Mouse (Mus musculus): ENCODE results near the gene Limk2.
A peak's percentile ranks its signal among the peaks of the same experiment; 100 is the strongest.

Gene Limk2

DNA sequence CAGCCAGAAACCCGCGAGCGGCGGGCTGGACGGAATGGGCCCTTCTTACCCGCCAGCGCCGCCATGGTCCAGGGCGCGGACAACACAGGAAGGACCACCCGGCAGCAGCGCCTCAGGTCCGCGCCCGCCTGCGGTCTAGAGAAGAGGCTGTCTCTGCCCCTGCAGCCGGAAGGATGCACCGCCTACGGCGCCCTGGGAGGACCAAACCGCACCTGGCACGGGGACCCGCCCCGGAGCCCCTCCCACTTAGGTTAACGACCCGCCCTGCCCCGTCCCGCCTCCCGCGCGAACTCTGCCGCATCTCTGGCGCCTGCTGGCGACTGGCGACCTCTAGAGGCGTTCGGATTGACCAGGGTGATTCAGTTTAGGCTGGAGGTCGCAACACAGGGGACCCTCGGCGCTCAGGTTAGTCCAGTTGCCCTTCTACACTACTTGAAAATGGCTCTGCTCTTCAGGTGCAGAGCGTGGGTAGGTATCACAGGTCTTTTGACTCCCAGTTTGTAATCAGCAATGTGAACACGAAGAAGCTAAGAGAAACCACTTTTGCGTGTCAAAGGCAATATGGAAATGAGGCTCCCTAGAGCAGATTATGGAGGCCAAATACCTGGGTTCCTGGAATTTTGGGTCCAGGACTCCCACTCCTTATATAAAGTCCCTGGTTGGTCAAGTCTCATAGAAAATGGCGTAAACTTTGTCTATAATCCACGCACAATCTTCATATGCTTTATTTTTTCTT is at the start of gene Limk2:
Gene Limk2, minus strand, starts transcription at position 193 of the 736 bp plus-strand sequence.
- peak; percentile 85 for DNase-seq

DNA sequence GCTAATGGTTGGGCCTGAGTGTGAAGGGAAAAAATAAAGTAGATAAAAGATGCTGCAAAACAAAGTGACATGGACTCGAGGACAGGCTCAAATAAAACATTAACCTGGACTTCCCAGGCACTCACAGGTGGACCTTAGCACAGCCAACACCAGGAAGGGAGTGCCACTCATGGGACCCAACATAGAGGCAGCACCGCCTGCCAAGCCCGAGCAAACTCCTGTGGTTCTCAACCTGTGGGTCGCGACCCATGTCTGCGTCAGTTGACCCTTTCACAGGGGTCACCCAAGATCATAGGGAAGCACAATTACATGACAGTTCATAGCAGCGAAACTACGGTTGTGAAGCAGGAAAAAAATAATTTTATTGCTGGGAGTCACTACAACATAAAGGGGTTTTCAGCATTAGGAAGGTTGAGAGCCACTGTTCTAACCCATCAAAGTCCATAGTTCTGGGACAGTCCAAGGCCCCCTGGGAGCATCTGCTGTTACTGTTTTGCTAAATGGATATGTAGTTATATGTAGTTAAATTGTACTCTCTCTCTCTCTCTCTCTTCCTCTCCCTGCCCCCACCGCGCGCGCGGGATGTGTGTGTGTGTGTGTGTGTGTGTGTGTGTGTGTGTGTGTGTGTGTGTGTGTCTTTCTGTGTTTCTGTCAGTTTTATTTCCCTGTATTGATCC is 49.6 kb upstream of the Limk2 start:
- DNase-seq = no peak

DNA sequence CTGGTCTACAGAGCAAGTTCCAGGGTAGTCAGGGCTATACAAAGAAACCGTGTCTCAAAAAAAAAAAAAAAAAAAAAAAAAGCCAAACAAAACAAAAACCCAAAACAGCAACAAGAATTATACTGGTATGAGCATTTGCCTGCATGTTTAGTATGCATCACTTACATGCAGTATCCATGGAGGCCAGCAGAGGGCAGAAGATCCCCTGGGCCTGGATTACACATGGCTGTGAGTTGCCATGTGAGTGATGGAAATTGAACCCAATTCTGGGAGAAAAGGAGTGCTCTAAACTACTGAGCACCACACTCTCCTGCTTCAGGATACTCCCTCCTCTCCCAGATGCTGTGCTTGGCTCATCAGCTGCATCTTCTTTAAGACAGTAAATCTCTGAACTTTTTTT is 47.4 kb upstream of the Limk2 start:
- peak; percentile 42 for DNase-seq

DNA sequence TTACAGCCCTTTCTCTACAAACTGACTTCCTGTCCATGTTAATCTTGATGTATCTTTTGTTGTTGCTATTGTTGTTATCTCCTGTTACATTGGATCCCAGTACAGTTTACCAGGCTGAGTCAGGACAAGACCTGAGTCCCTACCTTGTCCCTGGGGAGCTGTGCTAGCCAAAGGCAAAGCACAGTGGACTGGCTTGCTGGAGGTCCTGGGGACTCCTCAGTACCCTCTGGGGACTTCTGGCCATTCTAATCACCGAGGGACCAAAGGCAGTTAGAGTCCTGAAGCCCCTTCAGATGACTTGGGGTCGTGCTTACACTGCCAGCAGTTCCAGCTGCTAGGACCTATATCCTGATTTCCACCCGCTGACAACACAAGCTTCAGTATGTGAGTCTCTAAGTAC is 45.5 kb upstream of the Limk2 start:
- no peak for DNase-seq

DNA sequence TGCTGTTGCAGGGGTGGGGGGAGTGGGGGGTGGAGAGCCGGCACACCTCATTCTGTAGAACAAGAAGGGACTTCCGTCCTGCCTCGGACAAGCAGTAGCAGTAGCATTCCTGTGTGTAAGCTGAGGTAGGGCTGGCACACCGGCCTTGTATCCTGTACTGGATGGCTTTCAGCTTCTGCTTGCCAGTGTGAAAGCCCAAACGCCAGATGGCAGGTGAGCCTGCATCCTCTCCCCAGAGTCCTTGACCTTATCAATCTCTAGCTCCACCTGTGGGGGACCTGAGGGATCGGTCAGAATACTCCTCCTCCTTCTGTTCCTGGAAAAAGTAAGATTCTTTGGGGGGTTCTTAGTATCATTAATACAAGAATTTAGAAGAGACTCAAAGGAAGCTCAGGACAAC is 44.5 kb upstream of the Limk2 start:
- no peak for DNase-seq

DNA sequence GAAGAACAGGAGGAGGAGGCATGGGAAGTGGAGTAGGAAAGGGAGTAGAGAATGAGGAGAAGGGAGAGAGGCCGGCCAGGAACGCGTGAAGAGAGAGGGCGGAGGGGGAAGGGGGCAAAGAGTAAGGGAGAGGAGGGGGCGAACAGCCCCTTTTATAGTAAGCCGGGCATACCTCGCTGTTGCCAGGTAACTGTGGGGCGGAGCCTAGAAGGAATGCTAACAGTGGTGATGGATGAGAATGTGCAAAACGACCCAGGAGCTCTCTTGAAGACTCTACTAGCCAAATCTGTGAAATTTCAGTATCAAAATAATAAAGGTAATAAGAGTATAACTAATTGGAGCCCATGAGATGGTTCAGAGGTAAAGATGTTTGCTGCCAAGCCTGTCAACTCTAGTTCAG is 43.8 kb upstream of the Limk2 start:
- peak; percentile 32 for DNase-seq

DNA sequence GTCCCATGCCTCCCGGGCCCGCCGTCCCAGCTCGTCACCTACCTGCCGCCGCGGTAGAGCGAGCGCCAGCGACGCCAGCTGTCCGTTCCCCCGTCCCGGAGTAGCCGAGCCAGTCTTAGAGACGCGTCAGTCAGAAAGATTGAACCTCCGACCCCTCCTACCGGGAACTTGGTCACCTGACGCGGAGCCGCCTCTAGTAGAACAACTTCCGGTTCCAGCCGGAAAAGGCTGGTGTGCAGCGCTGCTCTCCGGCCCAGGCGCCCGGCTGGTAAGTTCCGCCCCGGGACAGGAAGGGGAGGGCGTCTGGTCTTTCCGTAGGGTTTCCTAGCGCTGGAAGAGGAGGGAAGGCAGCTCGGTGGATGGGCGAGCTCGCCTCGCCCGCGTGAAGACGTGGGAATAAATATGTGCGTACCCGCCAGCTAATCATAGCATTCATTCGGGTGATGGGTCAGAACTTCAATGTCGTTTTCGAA is 43.2 kb upstream of the Limk2 start, which contains the start of gene Rnf185:
Gene Rnf185, minus strand, starts transcription at position 197 of the 473 bp plus-strand sequence.
- peak; percentile 95 for DNase-seq

DNA sequence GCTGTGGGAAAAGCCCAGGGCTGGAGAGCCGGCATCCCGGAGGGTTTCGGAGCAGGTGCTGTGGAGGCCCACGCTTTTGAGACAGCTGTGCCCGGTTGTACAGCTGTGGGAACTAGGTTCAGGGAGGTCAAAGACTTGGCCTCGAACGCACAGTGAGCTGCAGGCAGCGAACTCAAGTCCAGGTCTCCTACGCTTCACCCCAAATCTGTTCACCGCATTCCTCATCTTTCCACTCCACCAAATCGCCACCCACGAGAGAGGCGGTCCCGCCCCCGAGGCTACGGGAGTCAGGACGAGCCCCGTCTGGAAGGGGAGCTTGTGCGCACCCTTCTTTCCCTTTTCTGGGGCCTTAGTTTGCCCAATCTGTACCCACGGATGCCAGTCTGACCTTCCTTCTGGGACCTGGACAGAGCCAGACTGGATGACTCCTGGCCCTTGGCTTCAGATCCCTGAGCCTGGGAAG is 42.7 kb upstream of the Limk2 start:
- DNase-seq = peak; percentile 27

DNA sequence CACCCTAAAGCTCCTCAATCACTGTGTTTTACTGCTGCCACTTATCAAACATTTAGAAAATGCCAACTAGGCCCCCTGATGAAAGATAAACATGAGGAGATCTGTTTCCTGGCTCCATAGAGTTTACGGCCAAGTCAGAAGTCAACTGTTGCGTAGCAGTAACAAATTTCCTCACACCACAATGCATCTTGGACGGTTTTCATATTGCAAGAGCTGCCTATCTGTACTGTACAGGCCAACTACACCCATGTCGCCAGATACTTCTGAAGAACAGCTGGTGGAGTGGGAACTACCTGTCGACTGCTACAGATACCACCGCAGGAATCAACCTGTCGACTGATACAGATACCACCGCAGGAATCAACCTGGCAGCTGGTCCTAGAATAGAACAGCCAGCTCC is 35.9 kb upstream of the Limk2 start:
- no peak for DNase-seq

DNA sequence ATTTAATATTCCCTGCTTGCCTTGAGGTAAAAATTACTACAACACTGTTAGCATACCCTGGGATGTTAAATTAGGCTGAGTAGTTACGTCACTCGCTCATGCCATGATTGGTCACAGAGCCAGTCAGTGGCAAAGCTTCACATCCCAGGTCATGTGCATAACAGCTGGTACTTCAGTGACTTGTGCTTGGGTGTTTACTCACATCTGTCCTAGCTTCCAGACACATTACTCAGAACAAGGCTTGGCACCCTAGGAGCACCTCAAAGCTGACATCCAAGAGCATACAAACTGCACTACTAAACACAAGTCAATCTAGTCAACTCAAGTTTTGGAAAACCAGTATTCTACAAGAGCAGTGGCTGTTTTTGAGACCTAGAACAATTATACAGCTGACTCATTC is 34.1 kb upstream of the Limk2 start:
- DNase-seq = no peak

DNA sequence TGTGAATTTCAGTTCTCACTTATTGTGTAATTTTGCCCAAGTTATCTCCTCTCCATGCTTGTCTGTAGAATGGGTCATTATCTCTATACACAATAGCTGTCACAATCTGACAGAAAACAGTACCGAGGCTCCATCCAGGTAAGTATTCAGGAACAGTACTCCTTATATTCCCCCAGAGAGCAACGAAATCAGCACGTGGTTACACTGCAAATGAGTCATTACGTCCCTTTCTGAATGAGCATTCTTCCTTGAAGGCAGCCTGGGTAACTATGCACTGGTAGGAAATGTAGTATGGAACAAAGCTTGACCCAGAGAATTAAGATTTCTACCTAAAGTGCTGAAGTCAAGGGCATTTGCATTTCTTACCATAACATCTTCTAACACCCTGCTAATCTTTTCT is 33.7 kb upstream of the Limk2 start:
- no peak for DNase-seq

DNA sequence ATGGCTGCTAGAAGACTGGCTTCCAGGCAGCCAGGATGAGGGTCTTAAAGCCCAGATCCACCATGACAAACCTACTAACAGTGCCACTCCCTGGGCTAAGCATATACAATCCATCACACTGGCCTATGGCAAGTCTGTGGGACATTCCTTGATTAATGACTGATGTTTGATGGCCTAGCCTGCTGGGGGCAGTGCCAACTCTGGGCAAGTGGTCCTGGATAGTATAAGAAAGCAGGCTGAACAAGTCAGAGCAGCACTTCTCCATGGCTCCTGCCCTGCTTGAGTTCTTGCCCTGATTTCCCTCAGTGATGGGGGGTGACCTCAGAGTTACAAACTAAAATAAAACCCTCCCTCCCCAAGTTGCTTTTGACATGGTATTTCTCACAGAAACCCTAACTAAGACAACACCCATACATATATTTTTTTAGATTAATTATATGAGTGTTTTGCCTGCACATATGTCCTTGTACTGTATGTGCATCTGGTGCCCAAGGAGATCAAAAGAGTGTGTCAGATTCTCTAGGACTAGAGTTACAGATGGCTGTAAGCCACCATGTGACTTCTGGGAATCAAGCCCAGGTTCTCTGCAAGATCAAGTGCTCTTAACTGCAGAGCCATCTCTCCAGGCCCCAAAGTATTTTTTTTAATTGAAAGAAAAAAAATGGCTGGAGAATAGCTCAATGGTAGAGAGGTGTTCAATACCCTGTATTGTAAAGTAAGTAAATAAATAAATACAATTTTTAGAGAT is 32.9 kb upstream of the Limk2 start:
- DNase-seq = peak; percentile 44

DNA sequence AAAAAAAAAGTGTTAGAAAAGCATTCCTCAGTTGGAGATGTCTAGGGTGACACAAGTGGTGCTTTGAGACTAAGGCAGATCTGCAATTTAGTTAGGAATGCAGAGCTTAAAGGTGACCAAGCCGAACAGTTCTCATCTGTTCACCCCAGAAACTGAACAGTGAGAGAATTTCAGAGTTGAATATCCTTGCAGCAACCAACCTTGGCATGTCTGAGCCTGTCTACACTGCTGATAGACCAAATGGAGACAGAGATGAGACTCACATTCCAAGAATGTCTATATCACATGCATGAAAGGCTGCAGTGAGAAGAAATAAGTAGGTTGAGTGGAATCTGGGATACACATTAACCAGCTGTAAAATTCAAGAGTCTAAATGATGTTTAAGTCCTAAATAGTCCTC is 28.6 kb upstream of the Limk2 start:
- no peak for DNase-seq

DNA sequence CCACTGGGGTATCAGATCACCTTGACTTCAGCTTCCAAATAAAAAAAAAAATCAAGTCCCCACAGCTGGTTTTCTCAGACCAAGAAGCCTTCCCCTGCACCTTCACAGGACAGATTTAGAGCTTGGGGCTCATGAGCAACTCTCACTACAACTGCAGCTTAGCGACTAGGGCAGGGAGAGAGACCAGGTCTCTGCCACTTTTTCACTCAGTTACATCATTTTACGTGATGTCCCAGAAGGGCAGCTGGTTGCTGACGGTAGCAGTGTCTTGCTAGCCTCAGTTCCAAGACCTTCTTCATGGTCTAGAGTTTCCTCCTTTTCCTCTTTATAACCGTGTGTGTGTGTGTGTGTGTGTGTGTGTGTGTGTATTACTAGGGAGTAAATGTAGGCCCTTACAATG is 24.8 kb upstream of the Limk2 start:
- no peak for DNase-seq

DNA sequence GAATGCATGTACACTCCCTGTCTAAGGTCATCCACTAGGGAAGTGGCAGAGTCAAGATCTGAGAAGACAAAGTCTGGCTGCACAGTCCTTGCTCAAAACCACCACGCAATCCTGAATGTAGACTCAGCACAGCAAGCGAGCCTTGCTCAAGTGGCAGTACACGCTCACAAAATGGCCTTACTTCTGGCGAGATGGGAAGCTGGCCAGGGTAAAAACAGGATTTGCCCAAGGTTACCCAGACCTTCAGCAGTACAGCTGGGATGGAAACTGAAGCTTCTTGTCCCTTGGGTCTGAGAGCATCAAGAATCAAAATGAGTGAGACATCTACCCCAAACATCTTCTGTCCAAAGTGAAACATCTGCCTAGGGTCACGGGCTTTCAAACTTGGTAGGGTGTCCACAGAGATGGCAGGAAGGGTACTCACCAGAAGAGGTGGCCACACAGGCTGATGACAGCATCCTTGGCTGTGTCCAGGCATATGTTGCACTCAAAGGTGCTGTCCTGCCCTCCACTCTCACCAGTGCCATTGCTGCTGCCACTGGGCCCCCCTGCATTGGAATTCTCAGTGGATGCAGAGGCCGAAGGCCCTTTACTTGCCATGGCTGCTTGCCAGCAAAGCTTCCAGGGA is 23.1 kb upstream of the Limk2 start:
- DNase-seq = no peak

DNA sequence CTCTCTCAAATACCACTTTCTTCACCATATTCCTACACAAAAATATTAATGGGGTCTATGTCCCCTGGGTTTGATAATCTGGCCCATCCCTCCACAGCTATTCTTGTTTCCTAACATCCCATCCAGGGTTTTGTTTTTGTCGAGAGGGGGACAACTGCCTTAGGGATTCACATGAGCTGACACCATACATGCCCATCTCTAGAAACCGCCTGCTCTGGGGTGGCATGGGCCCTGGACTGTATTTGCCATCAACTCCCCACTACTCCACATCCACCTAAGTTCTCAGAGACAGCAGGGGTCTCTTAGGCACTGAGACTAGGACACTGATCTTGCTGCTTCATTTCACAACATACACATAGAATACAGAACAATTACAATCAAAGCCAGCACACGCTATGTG is 22.5 kb upstream of the Limk2 start:
- DNase-seq = no peak

DNA sequence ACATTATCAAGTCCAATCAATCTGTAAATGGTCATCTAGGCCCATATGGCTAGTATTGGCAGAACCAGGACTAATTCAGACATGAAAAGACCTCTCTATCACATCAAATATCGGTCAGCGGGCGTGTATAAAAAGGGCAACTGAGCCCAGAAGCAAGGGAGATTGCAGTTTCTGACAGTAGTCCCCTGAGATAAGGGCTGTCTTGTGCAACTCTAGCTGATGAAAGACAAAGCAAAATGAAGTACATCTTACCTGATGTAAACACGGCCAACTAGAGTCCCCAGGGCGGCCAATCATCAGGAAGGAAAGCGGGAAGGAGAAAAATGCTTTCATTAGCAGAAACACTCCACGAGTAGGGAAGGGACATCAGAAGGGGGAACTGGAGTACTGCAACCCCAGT is 19.6 kb upstream of the Limk2 start:
- no peak for DNase-seq

DNA sequence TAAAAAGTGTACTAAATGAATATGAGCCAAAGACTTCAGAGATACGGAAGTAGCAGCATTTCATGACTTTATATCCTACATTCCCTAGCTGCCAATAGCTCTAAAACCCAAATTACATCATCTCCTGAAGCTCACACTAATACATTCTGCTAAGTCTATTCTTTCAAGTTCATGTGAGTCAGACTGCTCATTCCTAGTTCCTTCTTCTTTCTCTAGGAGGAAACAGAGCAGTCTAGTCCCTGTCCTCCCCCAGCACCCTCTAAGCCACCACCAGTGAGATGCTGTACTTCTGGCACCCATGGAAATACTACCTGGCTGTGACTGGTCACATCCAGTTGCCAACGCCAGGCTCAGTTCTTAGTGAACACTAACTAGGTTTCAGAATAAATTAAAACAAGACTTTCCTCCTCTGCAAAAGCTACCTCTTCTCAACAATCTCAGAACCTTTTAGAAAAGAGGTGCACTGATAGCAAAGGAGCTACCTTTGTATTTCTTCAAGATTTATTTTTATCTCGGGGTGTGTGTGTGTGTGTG is 18.8 kb upstream of the Limk2 start:
- no peak for DNase-seq

DNA sequence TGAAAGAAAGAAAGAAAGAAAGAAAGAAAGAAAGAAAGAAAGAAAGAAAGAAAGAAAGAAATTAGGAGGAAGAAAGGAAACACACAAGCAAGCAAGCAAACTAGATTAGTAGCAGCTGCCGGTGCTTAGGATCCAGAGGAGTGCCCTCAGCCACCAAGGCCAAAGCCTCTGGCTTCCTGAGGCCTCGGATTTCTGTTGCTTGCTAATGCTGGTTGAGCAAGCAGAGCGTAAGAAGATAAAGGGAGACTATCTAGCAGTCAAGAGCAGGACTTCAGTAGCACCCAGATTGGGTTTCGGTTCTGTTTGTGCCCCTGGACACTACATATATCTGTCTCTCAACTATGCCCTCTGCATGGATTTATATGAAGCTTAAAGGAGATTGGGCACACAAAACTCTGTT is 13.3 kb upstream of the Limk2 start:
- no peak for DNase-seq

DNA sequence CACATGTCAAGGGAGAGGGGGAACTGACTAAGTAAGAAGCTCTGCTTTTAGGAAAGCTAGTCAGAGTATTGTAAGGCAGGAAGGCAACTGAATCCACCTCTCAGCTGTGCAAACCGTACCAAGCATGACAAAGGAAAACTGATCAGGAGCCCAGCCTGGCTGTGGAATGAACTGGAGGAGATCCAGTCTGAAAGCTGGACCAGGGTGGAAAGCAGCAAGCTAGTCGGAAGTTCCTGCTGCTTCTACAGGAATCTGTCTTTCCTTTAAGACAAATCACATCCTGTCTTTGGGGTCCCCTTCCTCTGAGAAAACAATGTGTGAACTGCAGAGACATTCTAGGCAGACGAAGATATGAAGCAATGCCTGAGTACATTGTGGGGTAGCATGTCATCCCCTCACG is 9.8 kb upstream of the Limk2 start:
- no peak for DNase-seq

DNA sequence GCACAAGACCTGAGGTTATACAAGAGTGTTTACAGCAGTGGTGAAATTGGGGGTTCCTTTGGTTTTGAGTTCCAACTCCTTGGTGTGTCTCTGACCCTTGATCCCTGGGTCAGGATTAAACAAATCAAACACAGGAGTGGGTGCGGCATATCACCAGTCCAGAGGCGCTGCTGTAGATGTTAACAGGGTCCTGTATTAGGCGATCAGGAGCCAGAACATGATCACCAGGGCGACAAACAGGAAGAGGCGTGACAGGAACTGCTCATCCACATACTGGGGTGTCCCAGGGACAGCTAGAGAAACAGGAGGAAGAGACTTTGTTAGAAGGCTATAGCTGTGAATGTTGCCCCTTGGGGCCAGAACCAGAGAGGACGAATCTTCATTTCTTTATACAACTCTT is 8.8 kb upstream of the Limk2 start:
- no peak for DNase-seq

DNA sequence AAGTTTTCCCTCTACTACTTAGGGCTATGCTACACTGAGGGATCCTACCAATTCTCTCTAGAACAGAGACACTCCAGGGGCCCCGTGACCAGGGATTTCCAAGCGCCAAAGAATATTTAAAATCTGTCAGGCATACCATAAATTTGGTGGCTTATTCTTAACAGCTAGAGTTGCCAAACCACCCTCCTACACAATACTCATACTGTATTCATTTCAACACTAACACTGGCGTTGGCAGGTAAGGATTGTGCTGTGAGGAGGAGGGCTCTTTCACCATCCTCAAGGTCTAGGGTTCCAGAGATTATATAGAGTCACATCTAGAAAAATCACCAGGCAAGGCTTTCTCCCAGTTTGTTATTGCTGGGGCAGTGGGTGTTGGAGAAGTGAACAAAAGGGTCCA is 7.4 kb upstream of the Limk2 start:
- no peak for DNase-seq

DNA sequence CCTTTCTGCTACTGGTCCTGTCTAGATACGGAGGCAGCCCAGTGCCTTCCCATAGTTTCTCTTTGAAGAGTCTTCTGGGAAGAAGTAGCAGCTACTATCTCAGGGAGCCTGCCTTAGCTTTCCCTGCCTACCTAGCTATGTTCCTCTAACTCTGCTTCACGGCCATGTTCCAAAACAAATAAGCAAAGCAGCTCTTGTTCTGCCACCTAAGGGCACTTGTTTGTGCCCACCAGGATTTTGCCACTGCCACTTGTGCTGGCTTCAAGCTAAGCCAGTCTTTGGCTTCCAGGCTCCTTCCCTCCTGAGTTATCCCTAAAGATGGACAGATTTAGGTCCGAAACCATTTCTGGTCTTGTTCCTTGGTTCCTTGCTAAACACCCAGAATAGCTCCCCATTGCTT is 3.1 kb upstream of the Limk2 start:
- no peak for DNase-seq
